Mouse (Mus musculus) CH12.LX (cell line): ENCODE results near the gene 4930524B15Rik. TPM values are rescaled to one million over a fixed set of nuclear protein-coding genes. Genes with fewer than 3 reads are reported as not detected.

ENCODE experiments used
- DNase-seq: peaks from one replicate; pipeline ENCODE4 v3.0.0-alpha.2; 2013; ENCODE audit errors: extremely low read depth
- H3K27ac ChIP-seq: 2 replicates; pipeline ENCODE4 v1.5.1; 2012; ENCODE audit warnings: low read depth, mild to moderate bottlenecking, control low read depth, moderate library complexity; ENCODE audit not compliant: insufficient read depth
- H3K27me3 ChIP-seq: replicated peaks from 2 replicates; pipeline ENCODE3; 2012; ENCODE audit warnings: inconsistent platforms
- H3K36me3 ChIP-seq, 2 experiments: replicated peaks in 1 of 2; 2 replicates each; pipeline versions ENCODE3 to v1.6.1; 2012; ENCODE audit warnings: inconsistent platforms in 1 of 2, low read length in 1 of 2, mild to moderate bottlenecking in 1 of 2, mixed read lengths in 1 of 2, moderate library complexity in 1 of 2; ENCODE audit not compliant: control insufficient read depth in 1 of 2, insufficient read depth in 1 of 2
- H3K4me1 ChIP-seq, 2 experiments: 2 replicates each; pipeline ENCODE4 v1.6.1; 2012; ENCODE audit warnings: inconsistent platforms in 1 of 2, moderate library complexity in 1 of 2; ENCODE audit not compliant: insufficient read depth in 2 of 2, control insufficient read depth in 1 of 2
- H3K4me2 ChIP-seq: 2 replicates; pipeline ENCODE4 v1.6.1; 2012; ENCODE audit warnings: low read depth, mild to moderate bottlenecking, control low read depth; ENCODE audit not compliant: poor library complexity, insufficient read depth, severe bottlenecking
- H3K4me3 ChIP-seq, 3 experiments: fragments of 150-350 bp in 1 of 3; sonication (generic) in 1 of 3; replicated peaks in 1 of 3; 2 replicates each; pipeline versions ENCODE3 to v1.5.1; 2011 to 2012; ENCODE audit warnings: low read depth in 2 of 3, low read length in 2 of 3, mild to moderate bottlenecking in 2 of 3, moderate library complexity in 2 of 3, control low read depth in 1 of 3, improper control_type of control experiment in 1 of 3, inconsistent platforms in 1 of 3, mixed read lengths in 1 of 3; ENCODE audit not compliant: poor library complexity in 1 of 3
- H3K79me2 ChIP-seq: replicated peaks from 2 replicates; pipeline ENCODE4 v1.6.1; 2012; ENCODE audit warnings: mild to moderate bottlenecking, moderate library complexity; ENCODE audit not compliant: control insufficient read depth, poor library complexity, insufficient read depth, severe bottlenecking; ENCODE audit errors: extremely low read depth
- H3K9ac ChIP-seq: 2 replicates; pipeline ENCODE4 v1.6.1; 2012; ENCODE audit warnings: low read depth, mild to moderate bottlenecking, control low read depth, moderate library complexity; ENCODE audit not compliant: insufficient read depth
- H3K9me3 ChIP-seq: replicated peaks from 2 replicates; pipeline ENCODE3; 2012; ENCODE audit warnings: low read length, inconsistent platforms, mixed read lengths
- CTCF ChIP-seq, 2 experiments: IDR thresholded peaks in 1 of 2; conservative IDR thresholded peaks in 1 of 2; 2 replicates each; pipeline ENCODE4 v1.5.1; 2011 to 2012; ENCODE audit warnings: low read depth in 2 of 2, low read length in 2 of 2, improper control_type of control experiment in 1 of 2, inconsistent platforms in 1 of 2, mild to moderate bottlenecking in 1 of 2, moderate library complexity in 1 of 2
- ELF1 ChIP-seq: IDR thresholded peaks from 2 replicates; pipeline ENCODE4 v1.6.1; 2014; ENCODE audit warnings: low read depth, mild to moderate bottlenecking, inconsistent platforms, low read length, improper control_type of control experiment
- JUN ChIP-seq: IDR thresholded peaks from 2 replicates; pipeline ENCODE4 v1.6.1; 2011; ENCODE audit warnings: low read depth, mild to moderate bottlenecking, low read length, improper control_type of control experiment, moderate library complexity; ENCODE audit not compliant: insufficient read depth
- JUND ChIP-seq: conservative IDR thresholded peaks from 2 replicates; pipeline ENCODE4 v1.6.1; 2011; ENCODE audit warnings: low read depth, low read length, improper control_type of control experiment
- MAFK ChIP-seq: IDR thresholded peaks from 2 replicates; pipeline ENCODE4 v1.6.1; 2011; ENCODE audit warnings: low read length, improper control_type of control experiment; ENCODE audit not compliant: insufficient replicate concordance
- MAX ChIP-seq: IDR thresholded peaks from 2 replicates; pipeline ENCODE4 v1.6.1; 2011; ENCODE audit warnings: low read length, improper control_type of control experiment
- MEF2A ChIP-seq: IDR thresholded peaks from 2 replicates; pipeline ENCODE4 v1.6.1; 2014; ENCODE audit warnings: low read depth, mild to moderate bottlenecking, inconsistent platforms, low read length, improper control_type of control experiment, borderline replicate concordance
- MYC ChIP-seq: IDR thresholded peaks from 2 replicates; pipeline ENCODE4 v1.6.1; 2011; ENCODE audit warnings: low read depth, mild to moderate bottlenecking, improper control_type of control experiment, low read length
- PAX5 ChIP-seq: IDR thresholded peaks from 2 replicates; pipeline ENCODE4 v1.6.1; 2012; ENCODE audit warnings: low read length, inconsistent platforms, mixed read lengths
- POLR2AphosphoS2 ChIP-seq: IDR thresholded peaks from 2 replicates; pipeline ENCODE4 v1.6.1; 2011; ENCODE audit warnings: low read depth, low read length, improper control_type of control experiment
- RAD21 ChIP-seq: IDR thresholded peaks from 2 replicates; pipeline ENCODE4 v1.6.1; 2011; ENCODE audit warnings: low read depth, mild to moderate bottlenecking, low read length, improper control_type of control experiment, moderate library complexity
- RCOR1 ChIP-seq: conservative IDR thresholded peaks from 2 replicates; pipeline ENCODE4 v1.6.1; 2012; ENCODE audit warnings: low read depth, mild to moderate bottlenecking, inconsistent platforms, low read length, improper control_type of control experiment
- UBTF ChIP-seq: IDR thresholded peaks from 2 replicates; pipeline ENCODE4 v1.6.1; 2012; ENCODE audit warnings: low read depth, mild to moderate bottlenecking, inconsistent platforms, low read length, improper control_type of control experiment, moderate library complexity
- USF1 ChIP-seq: IDR thresholded peaks from 2 replicates; pipeline ENCODE4 v1.6.1; 2014; ENCODE audit warnings: low read depth, mild to moderate bottlenecking, inconsistent platforms, low read length, improper control_type of control experiment
- USF2 ChIP-seq: conservative IDR thresholded peaks from 2 replicates; pipeline ENCODE4 v1.6.1; 2011; ENCODE audit warnings: low read depth, low read length, improper control_type of control experiment
- ZNF384 ChIP-seq: IDR thresholded peaks from 2 replicates; pipeline ENCODE4 v1.6.1; 2012; ENCODE audit warnings: low read depth, low read length, improper control_type of control experiment, inconsistent platforms
- dilution Hi-C: fragments of 300-500 bp; cut with MboI; formaldehyde crosslinking; loops from 2 replicates; pipeline ENCODE4 v1.14.3; 2020; ENCODE audit warnings: low sequenced_read_pairs; ENCODE audit not compliant: extremely low pct_unique_long_range_greater_than_20kb, extremely low pct_ligation_motif_present
- in situ Hi-C: fragments of 300-500 bp; cut with MboI; formaldehyde crosslinking; loops from 3 replicates; pipeline ENCODE4 v1.14.3; 2019; ENCODE audit warnings: low sequenced_read_pairs, low pct_ligation_motif_present, low pct_unique_long_range_greater_than_20kb, mixed read lengths
- polyA plus RNA-seq: library from polyadenylated mRNA; unstranded; fragments of >175 nt; gene quantifications from 2 replicates; pipeline ENCODE4 v1.2.1, GENCODE M21; 2012; ENCODE audit warnings: low read depth; ENCODE audit not compliant: insufficient read length
- total RNA-seq, 2 experiments: library from RNA; depleted of rRNA; stranded (reverse); fragments of 300-350 nt in 1 of 2; fragments of >200 nt in 1 of 2; gene quantifications; 2 replicates each; pipeline ENCODE4 v1.2.3; 2012 to 2014

Gene 4930524B15Rik
- total and polyA plus RNA-seq, 3 experiments: not detected

- TF ChIP-seq MAFK: no peak
- TF ChIP-seq POLR2AphosphoS2: no peak
- peak; percentile 84 for TF ChIP-seq MAX
- no peak for TF ChIP-seq ZNF384
- TF ChIP-seq USF2: peak; percentile 47; the same call in 1 of the 2 replicates
- TF ChIP-seq JUND: no peak
- TF ChIP-seq CTCF (conservative IDR thresholded peaks at IDR 0.05 in 1 of 2, IDR thresholded peaks at IDR 0.05 in 1 of 2; ENCODE audit: low read depth in 2 of 2, low read length in 2 of 2): no peak
- 0 out of 2 replicates have a peak, but pooled peaks have one; percentile 15 for TF ChIP-seq ELF1
- peak; percentile 72; the same call in 1 of the 2 replicates for TF ChIP-seq MYC
- TF ChIP-seq RAD21: no peak
- no peak for TF ChIP-seq RCOR1
- no peak for TF ChIP-seq PAX5
- TF ChIP-seq MEF2A: no peak
- no peak for TF ChIP-seq UBTF
- TF ChIP-seq USF1: peak; percentile 54
- TF ChIP-seq, all 38 proteins: peak for 5
- H3K79me2 ChIP-seq: no peaks in the 10 kb centered on the region
- H3K4me3 ChIP-seq: no peak overlapping the region
- H3K9me3 ChIP-seq: no peaks in the 10 kb centered on the region
- no peak overlapping the region for H3K9ac ChIP-seq
- H3K36me3 ChIP-seq: no peaks in the 10 kb centered on the region
- no peak overlapping the region for H3K4me2 ChIP-seq
- DNase-seq: peak; percentile 19
- peaks cover 2 to 35% of the 10 kb centered on the region in 2 experiments; a peak in 2 of 4 replicates for H3K4me1 ChIP-seq
- dilution Hi-C loops (no loop called here), in situ Hi-C loops (loop anchor here (25.0 kb wide), 1 partner anchor 328 kb away; the partner anchor contains the start of gene Hbq1a)
- no peaks in the 10 kb centered on the region for H3K27me3 ChIP-seq
- H3K27ac ChIP-seq: no peak overlapping the region
Observed at GRCm38 (mm10) chr11:31984786-31985185, 19.4 kb downstream of the 4930524B15Rik start.

- Histone ChIP-seq H3K27me3 (no peaks in the 10 kb centered on the region), H3K4me2 (peak overlapping the region; percentile 29; the same call in 1 of the 2 replicates), H3K36me3 (no peaks in the 10 kb centered on the region), H3K4me1 (peaks cover 5 to 22% of the 10 kb centered on the region in 2 experiments; a peak in 3 of 4 replicates)
- in situ Hi-C loops: loop anchor here (10.0 to 25.0 kb wide), 2 partner anchors 142 to 320 kb away; partner anchors contain the start of gene Hbq1a
- TF ChIP-seq ELF1 (peak; percentile 31; the same call in 1 of the 2 replicates), JUN (no peak)
- TF ChIP-seq, all 38 proteins: peak for 1
- no peak for DNase-seq
- H3K27ac ChIP-seq: no peak overlapping the region
- no peaks in the 10 kb centered on the region for H3K9me3 ChIP-seq
- H3K79me2 ChIP-seq: no peaks in the 10 kb centered on the region
- no peak overlapping the region for H3K9ac ChIP-seq
- H3K4me3 ChIP-seq: no peak overlapping the region
- dilution Hi-C loops: no loop called here
Observed at GRCm38 (mm10) chr11:31992535-31992934, 27.1 kb downstream of the 4930524B15Rik start.
